Mouse (Mus musculus) ovary, postnatal 36 days (tissue): Measurements from ENCODE around the gene Clic4.

Source experiments
- DNase-seq: peaks from one replicate; pipeline ENCODE4 v3.0.0; 2022; ENCODE audit warnings: low spot score, mixed read lengths

Clic4 gene

GRCm38 (mm10) chr4:135235546-135235945 is 37.1 kb downstream of the Clic4 start:
- DNase-seq: no peak

- no peak for DNase-seq
These were observed 40.1 kb downstream of the Clic4 start for GRCm38 (mm10) chr4:135232563-135232962.

DNA sequence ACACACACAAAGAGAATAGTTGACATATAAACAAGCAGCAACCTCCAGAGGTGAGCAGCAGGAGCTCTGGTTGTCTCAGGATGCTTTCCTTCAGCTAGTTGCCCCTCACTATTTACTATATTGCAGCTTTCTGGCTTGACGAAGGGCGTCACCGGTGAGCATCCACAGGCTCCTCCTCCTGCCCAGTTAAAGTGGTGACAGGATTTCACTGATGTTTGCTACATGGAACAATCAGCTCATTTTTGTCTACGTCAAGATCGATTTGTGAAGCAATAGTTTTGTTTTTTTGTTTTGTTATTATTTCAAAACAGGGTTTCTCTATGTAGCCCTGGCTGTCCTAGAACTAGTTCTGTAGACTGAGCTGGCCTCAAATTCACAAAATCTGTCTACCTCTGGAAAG is 41.1 kb downstream of the Clic4 start:
- no peak for DNase-seq

GRCm38 (mm10) chr4:135231136-135231535 is 41.5 kb downstream of the Clic4 start:
- DNase-seq: no peak

GRCm38 (mm10) chr4:135230661-135231060 is 42.0 kb downstream of the Clic4 start:
- no peak for DNase-seq

- no peak for DNase-seq
These were observed 42.7 kb downstream of the Clic4 start for GRCm38 (mm10) chr4:135229871-135230270.

GRCm38 (mm10) chr4:135228136-135228535 is 44.5 kb downstream of the Clic4 start:
- DNase-seq: no peak

DNA sequence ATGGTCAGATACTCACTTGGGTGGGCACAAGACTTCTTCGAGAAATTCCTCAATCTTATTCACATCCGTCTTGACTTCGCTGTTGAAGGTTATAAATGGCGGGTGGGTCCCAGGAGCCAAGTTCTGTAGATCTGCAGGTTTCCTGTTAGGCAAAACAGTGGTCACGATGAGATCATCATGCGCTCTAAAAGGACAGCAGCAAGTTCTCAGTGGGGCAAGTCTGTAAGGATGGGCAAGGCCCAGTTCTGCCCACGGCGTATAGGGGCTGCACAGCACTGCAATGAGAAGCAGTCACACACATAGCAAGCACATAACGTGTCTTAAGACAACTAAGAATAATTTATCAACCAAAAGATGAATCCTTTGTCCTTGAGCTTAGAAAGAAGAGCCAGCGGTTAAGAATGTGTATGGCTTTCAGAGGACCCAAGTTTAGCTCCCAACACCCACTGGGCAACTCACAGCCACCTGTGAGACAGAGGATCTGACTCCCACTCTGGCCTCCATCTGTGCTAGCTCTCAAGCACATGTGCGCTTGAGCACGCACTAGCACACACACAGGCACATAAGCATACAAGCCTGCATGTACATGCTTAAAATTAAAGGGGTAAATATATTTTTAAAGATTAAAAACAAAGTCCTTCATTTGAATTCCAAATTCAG is 46.5 kb downstream of the Clic4 start:
- DNase-seq: no peak

DNA sequence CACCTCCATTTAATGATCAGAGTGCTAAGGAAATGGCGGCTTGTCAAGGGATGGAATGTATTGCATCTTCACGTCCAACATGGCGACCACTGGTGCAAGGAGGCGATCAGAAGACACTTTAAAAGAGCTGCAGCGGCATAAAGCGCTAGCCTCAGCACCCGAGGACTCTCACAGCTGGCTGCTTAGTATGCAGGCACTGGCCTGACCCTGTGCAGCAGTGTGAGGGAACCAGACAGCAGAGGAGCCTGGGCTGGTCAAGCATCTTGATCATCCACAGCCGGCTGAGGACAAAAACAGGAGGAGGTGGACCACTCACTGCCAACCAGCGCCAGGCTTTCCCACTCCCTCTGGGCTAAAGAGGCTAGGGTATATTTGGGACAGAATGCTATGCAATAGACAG is 48.8 kb downstream of the Clic4 start:
- DNase-seq: no peak

- DNase-seq: no peak
These were observed 50.8 kb downstream of the Clic4 start for GRCm38 (mm10) chr4:135221632-135222407.

- no peak for DNase-seq
These were observed 52.0 kb downstream of the Clic4 start for GRCm38 (mm10) chr4:135220641-135221040.

- peak; percentile 72 for DNase-seq
These were observed 53.0 kb downstream of the Clic4 start for GRCm38 (mm10) chr4:135219652-135220051.

DNA sequence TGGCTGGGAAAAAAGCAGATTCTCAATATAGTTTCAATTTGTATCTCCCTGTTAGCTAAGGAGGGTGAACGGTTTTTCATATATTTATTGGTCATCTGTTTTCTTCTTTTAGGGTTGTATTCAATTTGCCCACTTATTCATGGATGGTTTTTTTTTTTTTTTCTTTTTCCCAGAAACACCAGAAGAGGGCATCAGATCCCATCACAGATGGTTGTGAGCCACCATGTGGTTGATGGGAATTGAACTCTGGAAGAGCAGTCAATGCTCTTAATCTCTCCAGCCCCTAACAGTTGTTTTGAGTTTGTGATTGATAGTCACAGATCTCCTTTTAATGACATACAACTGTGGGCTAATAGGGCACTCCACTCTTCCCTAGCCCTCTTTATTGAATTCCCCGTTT is 62.8 kb downstream of the Clic4 start:
- no peak for DNase-seq

DNA sequence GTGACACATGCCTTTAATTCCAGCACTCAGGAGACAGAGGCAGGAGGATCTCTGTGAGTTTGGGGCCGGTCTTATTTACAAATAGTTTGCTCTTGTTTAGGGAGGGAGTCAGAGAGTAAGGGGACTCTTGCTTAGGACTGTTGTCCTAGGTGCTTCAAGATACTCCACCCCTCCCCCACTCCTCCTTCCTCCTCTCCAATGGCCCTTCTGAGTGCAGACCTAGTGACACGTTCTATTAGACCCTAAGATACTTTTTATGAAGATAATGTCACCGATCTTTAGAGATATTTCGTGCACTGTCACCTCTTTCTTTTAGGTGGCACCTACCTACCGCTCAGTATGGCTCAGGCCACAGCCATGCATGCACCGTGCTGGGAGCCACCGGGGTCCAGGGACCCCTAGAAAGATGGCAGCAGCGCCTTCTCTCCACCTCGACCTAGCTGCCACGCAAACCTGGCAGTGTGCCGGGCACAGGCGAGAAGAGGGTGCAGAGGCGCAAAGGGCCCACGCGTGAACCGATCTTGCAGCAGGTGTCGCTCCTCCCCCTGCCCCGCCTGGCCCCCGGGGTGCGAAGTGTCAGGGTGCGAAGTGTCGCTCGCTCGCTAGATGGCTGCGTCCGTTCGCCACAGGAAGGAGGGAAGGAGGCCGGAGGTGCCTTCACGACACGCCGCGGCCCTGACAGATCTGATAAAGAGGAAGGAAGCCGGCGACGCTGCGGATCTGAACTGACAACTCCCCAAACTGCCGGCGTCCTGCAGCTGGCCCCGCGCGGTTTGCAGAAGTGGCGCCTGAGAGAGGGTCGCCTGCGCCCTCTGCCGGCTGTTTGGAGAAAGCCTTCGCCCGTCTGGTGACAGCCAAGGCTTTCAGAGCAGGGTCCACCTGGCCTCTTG is 66.7 kb downstream of the Clic4 start:
- DNase-seq: peak; percentile 80

- DNase-seq: no peak
These were observed 67.4 kb downstream of the Clic4 start for GRCm38 (mm10) chr4:135205254-135205653.

- DNase-seq: no peak
These were observed 67.9 kb downstream of the Clic4 start for GRCm38 (mm10) chr4:135204666-135205065.

DNA sequence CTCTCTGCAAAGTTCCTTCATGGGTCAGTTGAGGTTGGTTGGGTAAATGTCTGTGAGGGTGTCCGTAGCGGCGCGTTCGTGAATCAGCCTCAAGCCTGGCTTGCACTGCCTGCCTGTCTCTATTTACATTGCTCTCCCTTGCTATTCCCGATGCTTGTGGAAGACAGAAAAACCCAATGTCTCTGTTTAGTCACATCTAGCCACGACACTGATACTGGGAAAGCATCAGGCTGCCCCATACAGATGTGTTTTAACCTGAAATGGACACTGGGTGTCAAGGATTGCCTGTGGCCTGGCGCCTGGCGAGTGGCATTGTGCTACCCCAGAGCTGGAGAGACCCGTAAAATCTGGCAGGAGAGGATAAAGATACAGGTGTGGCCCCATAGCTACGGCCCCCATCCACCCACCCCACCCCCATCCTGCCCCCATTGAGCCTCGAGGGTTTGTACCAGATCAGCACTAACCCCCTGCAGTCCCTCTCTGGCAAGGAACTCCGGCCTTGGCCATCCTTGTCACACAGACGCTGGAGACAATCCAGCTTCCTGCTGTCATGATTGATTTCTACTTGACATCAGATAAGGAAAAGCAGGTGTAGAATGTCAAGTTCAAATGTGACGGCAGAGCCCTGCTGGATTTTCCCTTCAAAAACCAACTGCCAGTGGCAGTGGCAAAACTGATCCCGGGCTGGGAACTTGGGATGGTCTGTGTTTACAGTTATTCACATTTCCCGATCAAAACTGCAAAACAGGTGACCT is 68.6 kb downstream of the Clic4 start:
- no peak for DNase-seq

- no peak for DNase-seq
These were observed 69.3 kb downstream of the Clic4 start for GRCm38 (mm10) chr4:135203279-135203678.

DNA sequence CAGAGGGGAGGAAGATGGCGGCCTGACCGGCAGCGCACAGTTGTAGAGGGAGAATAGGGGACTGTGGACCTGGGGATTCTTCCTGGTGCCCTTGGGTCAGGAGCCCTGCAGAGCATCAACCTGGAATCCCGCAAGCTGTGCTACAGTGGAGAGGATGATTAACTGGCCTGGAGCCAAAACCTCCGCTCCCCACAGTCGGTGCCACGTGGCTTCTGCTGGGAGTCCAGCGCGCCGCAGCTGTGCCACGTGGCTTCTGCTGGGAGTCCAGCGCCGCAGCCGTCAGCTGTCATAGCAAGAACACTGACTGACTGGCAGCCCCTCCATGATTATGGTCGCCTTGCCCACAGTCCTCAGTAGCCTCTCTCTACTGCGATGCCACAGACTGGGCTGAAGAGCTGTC is 70.8 kb downstream of the Clic4 start:
- no peak for DNase-seq

GRCm38 (mm10) chr4:135197857-135198256 is 74.8 kb downstream of the Clic4 start:
- DNase-seq: no peak

- DNase-seq: no peak
These were observed 79.8 kb downstream of the Clic4 start for GRCm38 (mm10) chr4:135192841-135193240.

DNA sequence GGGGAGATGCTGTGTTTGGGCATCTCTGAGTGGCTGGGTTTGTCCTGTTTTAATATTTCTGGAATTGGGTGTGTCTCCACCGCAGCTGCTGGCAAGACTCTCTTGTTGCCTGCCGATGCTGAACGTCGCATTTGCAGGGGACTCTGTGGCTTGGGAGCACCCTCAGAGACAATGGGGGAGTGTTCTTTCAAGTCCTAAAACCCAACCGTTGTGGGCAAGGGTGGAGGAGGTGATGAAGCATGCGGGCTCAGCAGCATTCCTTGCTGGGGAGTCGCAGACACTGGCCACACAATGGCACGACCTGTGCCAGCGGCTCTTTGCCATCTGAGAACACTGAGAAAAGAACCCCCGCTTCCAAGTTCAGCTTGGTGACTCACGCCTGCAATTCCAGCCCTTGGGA is 81.0 kb downstream of the Clic4 start:
- DNase-seq: no peak
